Mouse (Mus musculus): ENCODE results near the gene Spib. TPM values are rescaled to one million over a fixed set of nuclear protein-coding genes. Genes with fewer than 3 reads are reported as not detected.

Gene Spib
- total RNA-seq, 2 experiments from 2014 or later, result 0.14 TPM; not detected in 1

- DNase-seq (ENCODE audit: low spot score), result peak; percentile 100
Observed at GRCm38 (mm10) chr7:44548497-44549087, 16.7 kb upstream of the Spib start, which contains the start of gene Pold1. Gene Pold1, minus strand, starts transcription at chr7:44548849.

- no peak for DNase-seq (ENCODE audit: low spot score)
Observed at GRCm38 (mm10) chr7:44547725-44548124, 15.9 kb upstream of the Spib start.

GRCm38 (mm10) chr7:44547041-44547440 lies 15.2 kb upstream of the Spib start:
- DNase-seq (ENCODE audit: low spot score), result no peak

- no peak for DNase-seq (ENCODE audit: low spot score)
Observed at GRCm38 (mm10) chr7:44546274-44546673, 14.4 kb upstream of the Spib start.

GRCm38 (mm10) chr7:44543071-44543470 lies 11.2 kb upstream of the Spib start:
- no peak for DNase-seq (ENCODE audit: low spot score)

GRCm38 (mm10) chr7:44542555-44542954 lies 10.7 kb upstream of the Spib start:
- no peak for DNase-seq (ENCODE audit: low spot score)

- DNase-seq (ENCODE audit: low spot score), result no peak
Observed at GRCm38 (mm10) chr7:44538756-44539624, 7.1 kb upstream of the Spib start.

- DNase-seq (ENCODE audit: low spot score), result no peak
Observed at GRCm38 (mm10) chr7:44537496-44537895, 5.6 kb upstream of the Spib start.

GRCm38 (mm10) chr7:44537009-44537408 lies 5.1 kb upstream of the Spib start:
- no peak for DNase-seq (ENCODE audit: low spot score)

GRCm38 (mm10) chr7:44536590-44536968 lies 4.7 kb upstream of the Spib start:
- no peak for DNase-seq (ENCODE audit: low spot score)

- DNase-seq (ENCODE audit: low spot score), result no peak
Observed at GRCm38 (mm10) chr7:44535657-44536589, 4.1 kb upstream of the Spib start.

- DNase-seq (ENCODE audit: low spot score), result no peak
Observed at GRCm38 (mm10) chr7:44534656-44535441, 3.0 kb upstream of the Spib start.

- no peak for DNase-seq (ENCODE audit: low spot score)
Observed at GRCm38 (mm10) chr7:44534242-44534641, 2.4 kb upstream of the Spib start.

- no peak for DNase-seq (ENCODE audit: low spot score)
Observed at GRCm38 (mm10) chr7:44533746-44534045, 1.8 kb upstream of the Spib start.

- no peak for DNase-seq (ENCODE audit: low spot score)
Observed at GRCm38 (mm10) chr7:44532918-44533745, 1.3 kb upstream of the Spib start.

- DNase-seq (ENCODE audit: low spot score), result no peak
Observed at GRCm38 (mm10) chr7:44531207-44531606, 664 bp downstream of the Spib start.

- DNase-seq (ENCODE audit: low spot score), result no peak
Observed at GRCm38 (mm10) chr7:44530507-44530906, 1.4 kb downstream of the Spib start.

GRCm38 (mm10) chr7:44529518-44529917 lies 2.4 kb downstream of the Spib start:
- DNase-seq (ENCODE audit: low spot score), result no peak

- DNase-seq (ENCODE audit: low spot score), result peak; percentile 91
Observed at GRCm38 (mm10) chr7:44527483-44528398, 4.1 kb downstream of the Spib start.

Measured in gastrocnemius, adult 18-20 months (tissue).